Mouse (Mus musculus) C2C12 (cell line): ENCODE data around the gene Zfp607a.

Source experiments
- CEBPB ChIP-seq: IDR thresholded peaks from one replicate; pipeline ENCODE4 v1.6.1; 2011; ENCODE audit warnings: low read depth, mild to moderate bottlenecking, control low read depth, moderate library complexity
- CTCF ChIP-seq: IDR thresholded peaks from one replicate; pipeline ENCODE4 v1.5.1; 2011; ENCODE audit not compliant: control insufficient read depth, insufficient read depth, insufficient read length
- USF1 ChIP-seq: IDR thresholded peaks from one replicate; pipeline ENCODE4 v1.6.1; 2011; ENCODE audit warnings: low read depth, mild to moderate bottlenecking, control low read depth, moderate library complexity

- TF ChIP-seq CTCF (no peak), USF1 (no peak), CEBPB (no peak)
Observed at GRCm38 (mm10) chr7:27900601-27901000, 43.3 kb downstream of the Zfp607a start.
